Mouse (Mus musculus): Measurements from ENCODE around the gene Cox19.

DNA sequence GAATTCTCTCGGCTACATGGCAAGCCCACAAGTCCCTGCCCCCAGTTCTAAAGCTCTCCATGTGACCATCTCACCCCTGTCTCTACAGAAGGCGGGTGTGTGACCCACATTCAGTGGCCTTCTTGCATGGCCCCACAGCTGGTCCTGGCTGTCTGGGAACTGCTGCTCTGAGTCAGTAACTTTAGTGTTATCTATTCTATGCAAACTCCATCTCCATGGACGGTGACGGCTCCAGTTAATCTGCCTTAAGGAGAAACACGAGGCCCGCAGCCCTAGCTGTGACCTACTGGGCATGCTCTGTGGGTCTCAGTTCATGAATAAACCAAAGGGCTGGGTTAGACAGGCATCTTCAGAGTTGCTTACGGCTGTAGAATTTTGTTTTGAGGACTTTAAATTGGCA is 43.2 kb upstream of the Cox19 start:
- TF ChIP-seq EP300 (IDR thresholded peaks at IDR 0.05) (no peak), CTCF (IDR thresholded peaks at IDR 0.05) (no peak)
